Mouse (Mus musculus): Measurements from ENCODE around the gene Cacna1s. TPM values are rescaled to one million over a fixed set of nuclear protein-coding genes. Genes with fewer than 3 reads are reported as not detected.

The Cacna1s gene
- 0.10 and 0.14 TPM in 2 replicates for polyA plus RNA-seq (2015; fragmentation: Nextera tagmentation; extraction: Ambion mirVana)

- Histone ChIP-seq H3K9ac (no peak within 1 kb of the TSS), H3K27ac (no peak within 1 kb of the TSS), H3K4me1 (peaks cover 11% of the 10 kb centered on the region), H3K4me3 (no peak within 1 kb of the TSS), H3K4me2 (no peak within 1 kb of the TSS), H3K36me3 (no peaks in the 10 kb centered on the region), H3K9me3 (no peaks in the 10 kb centered on the region), H3K27me3 (peaks cover 44% of the 10 kb centered on the region)
- ATAC-seq (ENCODE audit: borderline replicate concordance, extremely low read depth, low FRiP score, low TSS enrichment) = no peak
- 56% methylated on average over 11 of the region's 11 CpGs for WGBS
Observed at GRCm38 (mm10) chr1:136052547-136052946, at the start of gene Cacna1s. TSS of gene Cacna1s (plus strand) at chr1:136052750.

GRCm38 (mm10) chr1:136006292-136006748 lies 46.2 kb upstream of the Cacna1s start, which contains the start of gene Igfn1:
TSS of gene Igfn1 (minus strand) at chr1:136006342.
- Histone ChIP-seq H3K4me2 (peak within 1 kb of the TSS; percentile 83), H3K9me3 (no peaks in the 10 kb centered on the region), H3K4me3 (peak within 1 kb of the TSS; percentile 48), H3K9ac (no peak within 1 kb of the TSS), H3K4me1 (no peaks in the 10 kb centered on the region), H3K27ac (no peak within 1 kb of the TSS), H3K36me3 (no peaks in the 10 kb centered on the region), H3K27me3 (peaks cover 11% of the 10 kb centered on the region; the same call in 1 of the 2 replicates)
- ATAC-seq (ENCODE audit: borderline replicate concordance, extremely low read depth, low FRiP score, low TSS enrichment) = no peak
- WGBS = 73% methylated on average over 3 of the region's 3 CpGs

- H3K4me1 ChIP-seq = no peaks in the 10 kb centered on the region
- 3% methylated on average over 37 of the region's 37 CpGs for WGBS
- H3K36me3 ChIP-seq = no peaks in the 10 kb centered on the region
- H3K27ac ChIP-seq = no peak within 1 kb of the TSS
- H3K27me3 ChIP-seq = peaks cover 11% of the 10 kb centered on the region; the same call in 1 of the 2 replicates
- H3K9me3 ChIP-seq = no peaks in the 10 kb centered on the region
- peak; percentile 92 for ATAC-seq (ENCODE audit: borderline replicate concordance, extremely low read depth, low FRiP score, low TSS enrichment)
- peak within 1 kb of the TSS; percentile 36 for H3K9ac ChIP-seq
- peak within 1 kb of the TSS; percentile 83 for H3K4me2 ChIP-seq
- H3K4me3 ChIP-seq = peak within 1 kb of the TSS; percentile 48
Observed at GRCm38 (mm10) chr1:136007211-136008158, 45.1 kb upstream of the Cacna1s start, which contains the start of gene Tmem9. TSS of gene Tmem9 (plus strand) at chr1:136008150.

DNA sequence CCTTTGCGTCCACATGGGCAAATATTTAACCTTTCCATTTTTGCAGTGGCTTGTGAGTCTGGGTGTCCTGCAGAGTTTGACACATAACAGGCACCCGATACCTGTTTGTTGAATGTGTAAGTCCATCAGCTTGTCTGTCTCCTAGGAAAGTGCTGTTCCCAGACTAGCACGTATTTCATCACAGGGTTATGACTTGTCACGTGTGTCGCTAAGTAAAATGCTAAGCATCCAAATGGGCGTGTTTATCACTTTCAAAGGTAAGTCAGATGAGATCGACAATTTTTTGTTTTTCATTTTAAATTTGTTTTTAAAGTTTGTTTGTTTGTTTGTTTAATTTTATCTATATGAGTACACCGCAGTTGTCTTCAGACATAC lies 44.4 kb upstream of the Cacna1s start:
- Histone ChIP-seq H3K4me3 (peak overlapping the region; percentile 48), H3K27ac (no peak overlapping the region), H3K9me3 (no peaks in the 10 kb centered on the region), H3K36me3 (no peaks in the 10 kb centered on the region), H3K4me1 (no peaks in the 10 kb centered on the region), H3K27me3 (peaks cover 11% of the 10 kb centered on the region; the same call in 1 of the 2 replicates), H3K9ac (no peak overlapping the region), H3K4me2 (peak overlapping the region; percentile 83)
- WGBS = 13% methylated on average over 8 of the region's 8 CpGs
- 0 out of 2 replicates have a peak, but pooled peaks have one; percentile 42 for ATAC-seq (ENCODE audit: borderline replicate concordance, extremely low read depth, low FRiP score, low TSS enrichment)

DNA sequence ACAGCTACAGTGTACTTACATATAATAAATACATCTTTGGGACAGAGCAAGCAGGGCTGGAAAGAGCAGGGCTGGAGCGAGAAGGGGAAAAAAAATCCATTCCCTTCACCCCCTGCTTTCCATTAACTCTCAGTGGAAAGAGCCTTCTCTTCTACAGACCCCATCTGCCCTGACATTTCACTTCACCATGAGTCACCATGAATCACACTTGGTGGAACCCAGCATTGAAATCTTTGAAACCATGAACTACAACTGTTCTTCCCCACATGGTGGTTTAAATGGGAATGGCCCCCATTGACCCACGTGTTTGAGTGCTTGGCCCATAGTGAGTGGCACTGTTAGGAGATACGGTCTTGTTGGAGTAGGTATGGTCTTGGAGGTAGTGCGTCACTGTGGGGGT lies 42.3 kb upstream of the Cacna1s start:
- no peaks in the 10 kb centered on the region for H3K9me3 ChIP-seq
- no peak overlapping the region for H3K4me2 ChIP-seq
- WGBS = 84% methylated on average over 4 of the region's 4 CpGs
- no peak overlapping the region for H3K27ac ChIP-seq
- ATAC-seq (ENCODE audit: borderline replicate concordance, extremely low read depth, low FRiP score, low TSS enrichment) = no peak
- no peaks in the 10 kb centered on the region for H3K4me1 ChIP-seq
- H3K36me3 ChIP-seq = no peaks in the 10 kb centered on the region
- H3K4me3 ChIP-seq = no peak overlapping the region
- no peak overlapping the region for H3K9ac ChIP-seq
- H3K27me3 ChIP-seq = peaks cover 11% of the 10 kb centered on the region; the same call in 1 of the 2 replicates

- Histone ChIP-seq H3K36me3 (no peaks in the 10 kb centered on the region), H3K27me3 (no peaks in the 10 kb centered on the region), H3K9me3 (no peaks in the 10 kb centered on the region), H3K27ac (no peak overlapping the region), H3K4me1 (peaks cover 6% of the 10 kb centered on the region), H3K4me2 (no peak overlapping the region), H3K9ac (no peak overlapping the region), H3K4me3 (no peak overlapping the region)
- 54% methylated on average over 4 of the region's 4 CpGs for WGBS
- ATAC-seq (ENCODE audit: borderline replicate concordance, extremely low read depth, low FRiP score, low TSS enrichment) = no peak
Observed at GRCm38 (mm10) chr1:136013513-136013912, 39.0 kb upstream of the Cacna1s start.

- Histone ChIP-seq H3K36me3 (no peaks in the 10 kb centered on the region), H3K4me2 (no peak overlapping the region), H3K9me3 (no peaks in the 10 kb centered on the region), H3K27ac (no peak overlapping the region), H3K4me1 (peaks cover 12% of the 10 kb centered on the region), H3K9ac (no peak overlapping the region), H3K4me3 (no peak overlapping the region), H3K27me3 (no peaks in the 10 kb centered on the region)
- WGBS = 47% methylated on average over 2 of the region's 2 CpGs
- no peak for ATAC-seq (ENCODE audit: borderline replicate concordance, extremely low read depth, low FRiP score, low TSS enrichment)
Observed at GRCm38 (mm10) chr1:136014796-136015502, 37.6 kb upstream of the Cacna1s start.

DNA sequence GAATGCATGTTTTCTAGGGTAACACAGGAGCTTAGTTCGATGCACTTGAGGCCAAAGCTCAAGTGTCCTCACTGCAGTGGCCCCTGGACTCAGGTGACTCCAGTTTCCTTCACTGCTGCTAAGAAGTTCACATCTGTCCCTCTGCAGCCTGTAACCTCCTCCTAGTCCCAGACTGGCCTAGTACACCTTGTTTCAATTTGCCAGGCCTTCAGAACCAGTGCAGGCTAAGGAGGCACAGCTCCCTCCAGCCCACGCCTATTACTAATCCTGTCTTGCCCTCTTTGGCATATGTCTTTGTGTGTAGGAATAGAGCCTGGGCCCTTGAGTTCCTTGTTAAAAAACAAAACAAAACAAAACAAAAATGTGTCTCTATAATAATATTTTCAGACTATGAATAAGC lies 35.2 kb upstream of the Cacna1s start:
- Histone ChIP-seq H3K27me3 (no peaks in the 10 kb centered on the region), H3K36me3 (peaks cover 10% of the 10 kb centered on the region), H3K4me3 (peak overlapping the region; percentile 82), H3K9me3 (no peaks in the 10 kb centered on the region), H3K4me1 (peaks cover 12% of the 10 kb centered on the region), H3K9ac (0 out of 2 replicates have a peak overlapping the region, but pooled peaks have one; percentile 0), H3K27ac (no peak overlapping the region; the same call in 1 of the 2 replicates), H3K4me2 (peak overlapping the region; percentile 25; the same call in 1 of the 2 replicates)
- ATAC-seq (ENCODE audit: borderline replicate concordance, extremely low read depth, low FRiP score, low TSS enrichment) = no peak
- 75% methylated on average over 2 of the region's 2 CpGs for WGBS

- Histone ChIP-seq H3K27me3 (no peaks in the 10 kb centered on the region), H3K4me3 (peak overlapping the region; percentile 82), H3K9ac (peak overlapping the region; percentile 75), H3K27ac (peak overlapping the region; percentile 39), H3K36me3 (peaks cover 16% of the 10 kb centered on the region), H3K4me2 (peak overlapping the region; percentile 92), H3K9me3 (no peaks in the 10 kb centered on the region), H3K4me1 (peaks cover 12% of the 10 kb centered on the region)
- under 1% methylated on average over 22 of the region's 22 CpGs for WGBS
- peak; percentile 97 for ATAC-seq (ENCODE audit: borderline replicate concordance, extremely low read depth, low FRiP score, low TSS enrichment)
Observed at GRCm38 (mm10) chr1:136017907-136018313, 34.6 kb upstream of the Cacna1s start.

GRCm38 (mm10) chr1:136018390-136019189 lies 34.0 kb upstream of the Cacna1s start:
- peaks cover 12% of the 10 kb centered on the region for H3K4me1 ChIP-seq
- peak; percentile 68; the same call in 1 of the 2 replicates for ATAC-seq (ENCODE audit: borderline replicate concordance, extremely low read depth, low FRiP score, low TSS enrichment)
- H3K4me3 ChIP-seq = peak overlapping the region; percentile 82
- 5% methylated on average over 24 of the region's 24 CpGs for WGBS
- no peaks in the 10 kb centered on the region for H3K27me3 ChIP-seq
- no peaks in the 10 kb centered on the region for H3K9me3 ChIP-seq
- peak overlapping the region; percentile 75 for H3K9ac ChIP-seq
- H3K36me3 ChIP-seq = peaks cover 22% of the 10 kb centered on the region
- H3K4me2 ChIP-seq = peak overlapping the region; percentile 92
- H3K27ac ChIP-seq = peak overlapping the region; percentile 39

DNA sequence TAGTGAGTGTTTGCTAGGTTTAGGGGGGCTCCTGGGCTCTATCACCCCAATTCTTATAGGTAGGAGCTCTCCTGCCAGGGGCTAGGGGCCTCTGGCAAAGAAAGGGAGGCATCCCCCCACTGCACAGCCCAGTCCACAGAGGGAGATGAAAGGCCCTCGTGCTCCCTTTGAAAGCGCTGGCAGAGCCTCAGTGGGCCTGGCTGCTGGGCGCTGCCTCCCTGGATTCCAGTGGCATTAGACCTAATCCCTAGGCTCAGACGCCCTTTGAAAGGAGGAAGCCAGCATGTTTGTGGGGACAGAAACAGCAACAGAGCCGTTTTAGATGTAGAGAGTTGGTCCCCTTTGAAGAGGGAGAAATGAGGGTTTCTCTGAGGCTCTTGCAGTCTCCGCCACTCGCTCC lies 22.3 kb upstream of the Cacna1s start:
- H3K9me3 ChIP-seq = no peaks in the 10 kb centered on the region
- 69% methylated on average over 7 of the region's 7 CpGs for WGBS
- peaks cover 69% of the 10 kb centered on the region for H3K36me3 ChIP-seq
- H3K27ac ChIP-seq = no peak overlapping the region
- no peaks in the 10 kb centered on the region for H3K27me3 ChIP-seq
- H3K4me2 ChIP-seq = no peak overlapping the region
- H3K4me1 ChIP-seq = no peaks in the 10 kb centered on the region
- no peak for ATAC-seq (ENCODE audit: borderline replicate concordance, extremely low read depth, low FRiP score, low TSS enrichment)
- no peak overlapping the region for H3K4me3 ChIP-seq
- H3K9ac ChIP-seq = no peak overlapping the region
